Mouse (Mus musculus): ENCODE measurements around the gene Tpmt. TPM values are rescaled to one million over a fixed set of nuclear protein-coding genes. Genes with fewer than 3 reads are reported as not detected.
A peak's percentile ranks its signal among the peaks of the same experiment; 100 is the strongest.

Gene Tpmt
- polyA plus RNA-seq (2015; fragmentation: Nextera tagmentation; extraction: Ambion mirVana), result 20.2 and 23.7 TPM in 2 replicates

DNA sequence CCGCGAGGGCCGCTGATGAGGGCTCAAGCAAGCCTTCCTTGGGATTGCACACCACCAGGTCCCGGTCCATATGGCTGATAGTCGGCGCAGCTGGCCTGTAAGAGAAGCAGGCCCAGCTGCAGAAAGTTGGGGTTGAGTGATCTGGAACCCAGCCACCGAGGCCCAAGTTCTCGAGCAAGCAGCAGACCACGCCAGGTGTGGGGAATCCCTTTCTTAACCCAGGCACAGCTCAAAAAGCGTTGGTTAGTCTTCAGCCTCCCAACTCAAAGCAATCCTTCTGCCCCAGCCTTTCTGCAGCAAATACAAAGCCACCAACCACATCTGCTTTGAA lies at the start of gene Tpmt:
Gene Tpmt (minus strand): TSS at position 121 of the 331 bp plus-strand sequence.
- peaks cover 12% of the 10 kb centered on the region for H3K4me1 ChIP-seq
- ATAC-seq (ENCODE audit: insufficient number of reproducible peaks, insufficient read depth, low FRiP score, low TSS enrichment, low read depth), result no peak
- WGBS, result 13% methylated on average over 10 of the region's 10 CpGs

DNA sequence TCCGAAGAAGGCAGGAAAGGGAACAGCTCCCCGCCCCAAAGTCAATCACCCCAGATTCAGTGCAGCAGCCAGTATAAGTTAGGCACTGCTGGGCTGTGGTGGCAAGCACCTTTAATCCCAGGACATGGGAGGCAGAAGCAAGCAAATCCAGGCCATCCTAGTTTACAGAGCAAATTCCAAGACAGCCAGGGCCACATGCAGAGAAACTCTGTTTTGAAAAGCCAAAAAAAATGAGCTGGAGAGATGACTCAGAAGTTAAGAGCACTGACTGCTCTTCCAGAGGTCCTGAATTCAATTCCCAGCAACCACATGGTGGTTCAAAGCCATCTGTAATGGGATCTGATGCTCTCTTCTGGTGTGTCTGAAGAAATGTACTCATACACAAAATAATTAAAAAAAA lies 49.3 kb upstream of the Tpmt start:
- ATAC-seq (ENCODE audit: insufficient number of reproducible peaks, insufficient read depth, low FRiP score, low TSS enrichment, low read depth), result no peak
- Histone ChIP-seq H3K9me3 (no peaks in the 10 kb centered on the region), H3K4me2 (no peak overlapping the region), H3K4me1 (no peaks in the 10 kb centered on the region), H3K27ac (no peak overlapping the region), H3K27me3 (no peaks in the 10 kb centered on the region), H3K36me3 (peaks cover 77% of the 10 kb centered on the region), H3K9ac (no peak overlapping the region), H3K4me3 (no peak overlapping the region)
- 93% methylated on average over 2 of the region's 2 CpGs for WGBS

More for the DNA sequence above, at the start of gene Tpmt:
- peak within 1 kb of the TSS; percentile 41 for H3K27ac ChIP-seq
- H3K9ac ChIP-seq, result peak within 1 kb of the TSS; percentile 84
- peaks cover 13% of the 10 kb centered on the region for H3K36me3 ChIP-seq
- peak within 1 kb of the TSS; percentile 100 for H3K4me2 ChIP-seq
- H3K4me3 ChIP-seq, result peak within 1 kb of the TSS; percentile 83
- H3K9me3 ChIP-seq, result no peaks in the 10 kb centered on the region
- H3K27me3 ChIP-seq, result no peaks in the 10 kb centered on the region

DNA sequence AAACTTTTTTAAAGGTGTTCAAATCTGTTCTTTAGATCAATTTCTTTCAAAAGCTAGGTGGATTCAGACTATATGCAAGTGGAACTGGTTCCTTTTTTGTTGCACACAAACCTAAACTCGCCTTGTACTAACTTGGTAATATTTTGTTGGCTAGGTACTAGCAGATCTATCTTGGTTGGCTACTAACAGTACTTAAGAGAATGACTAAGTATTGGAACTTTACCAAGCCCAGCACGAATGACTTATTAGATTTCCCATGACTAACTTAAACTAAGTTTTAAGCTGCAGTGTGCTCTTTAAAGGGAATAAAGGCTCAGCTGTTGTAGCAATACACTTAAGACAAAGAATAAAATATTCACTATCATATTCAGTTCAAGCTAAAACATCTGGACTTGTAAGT lies 44.7 kb upstream of the Tpmt start:
- ATAC-seq (ENCODE audit: insufficient number of reproducible peaks, insufficient read depth, low FRiP score, low TSS enrichment, low read depth), result no peak
- no peak overlapping the region for H3K27ac ChIP-seq
- H3K9me3 ChIP-seq, result no peaks in the 10 kb centered on the region
- peaks cover 70% of the 10 kb centered on the region for H3K36me3 ChIP-seq
- H3K9ac ChIP-seq, result no peak overlapping the region
- H3K27me3 ChIP-seq, result no peaks in the 10 kb centered on the region
- H3K4me3 ChIP-seq, result no peak overlapping the region
- whole genome bisulfite sequencing, result 86% methylated on average over 2 of the region's 2 CpGs
- H3K4me2 ChIP-seq, result no peak overlapping the region
- H3K4me1 ChIP-seq, result no peaks in the 10 kb centered on the region

DNA sequence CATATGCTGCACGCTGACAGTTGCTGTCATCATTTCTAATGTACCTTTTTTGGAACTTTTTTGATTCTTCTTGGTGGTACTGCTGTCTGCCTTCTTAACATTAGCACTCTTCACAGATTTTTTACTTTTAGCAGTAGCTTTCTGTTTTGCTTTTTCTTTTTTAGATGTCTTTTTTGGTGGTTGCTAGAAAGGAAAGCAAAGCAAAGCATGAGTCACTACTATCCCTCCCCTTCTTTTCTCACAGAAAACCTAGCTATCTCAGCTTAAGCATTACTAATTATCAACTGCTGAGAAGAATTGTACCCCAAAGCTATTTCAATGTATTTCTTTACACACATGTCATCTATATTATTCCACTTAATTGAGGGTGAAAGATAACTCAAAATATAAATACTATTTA lies 43.9 kb upstream of the Tpmt start:
- ATAC-seq (ENCODE audit: insufficient number of reproducible peaks, insufficient read depth, low FRiP score, low TSS enrichment, low read depth), result no peak
- Histone ChIP-seq H3K9me3 (no peaks in the 10 kb centered on the region), H3K4me2 (no peak overlapping the region), H3K4me3 (no peak overlapping the region), H3K4me1 (no peaks in the 10 kb centered on the region), H3K27me3 (no peaks in the 10 kb centered on the region), H3K27ac (no peak overlapping the region), H3K36me3 (peaks cover 65% of the 10 kb centered on the region), H3K9ac (no peak overlapping the region)
- WGBS, result 88% methylated on average over 1 of the region's 1 CpGs

DNA sequence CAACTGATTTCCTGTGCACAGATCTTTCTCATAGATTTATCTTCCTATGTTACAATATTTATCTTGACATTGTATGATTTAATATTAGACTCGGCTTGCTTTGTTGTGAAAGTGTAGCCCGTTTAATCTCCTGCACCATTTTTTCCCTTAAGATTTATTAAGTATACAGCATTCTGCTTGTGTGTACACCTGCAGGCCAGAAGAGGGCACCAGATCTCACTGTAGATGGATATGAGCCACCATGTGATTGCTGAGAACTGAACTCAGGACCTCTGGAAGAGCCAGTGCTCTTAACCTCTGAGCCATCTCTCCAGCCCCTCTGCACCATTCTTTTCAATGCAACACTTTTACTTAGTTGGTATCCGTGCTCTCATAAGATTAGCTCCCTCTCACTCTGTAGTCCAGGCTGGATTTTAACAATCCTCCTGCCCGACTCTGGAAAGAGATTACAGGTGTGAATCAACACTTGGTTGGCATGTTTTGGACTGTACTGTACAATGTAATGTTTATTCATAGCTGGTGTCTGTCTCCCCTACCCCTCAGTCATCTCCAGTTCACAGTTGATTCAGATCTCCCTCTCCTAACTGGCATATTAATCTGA lies 36.5 kb upstream of the Tpmt start:
- WGBS, result 89% methylated on average over 4 of the region's 4 CpGs
- H3K4me3 ChIP-seq, result no peak overlapping the region
- no peaks in the 10 kb centered on the region for H3K27me3 ChIP-seq
- H3K4me1 ChIP-seq, result no peaks in the 10 kb centered on the region
- no peak overlapping the region for H3K4me2 ChIP-seq
- no peak for ATAC-seq (ENCODE audit: insufficient number of reproducible peaks, insufficient read depth, low FRiP score, low TSS enrichment, low read depth)
- H3K9me3 ChIP-seq, result peaks cover 3% of the 10 kb centered on the region; the same call in 1 of the 2 replicates
- no peak overlapping the region for H3K27ac ChIP-seq
- H3K9ac ChIP-seq, result no peak overlapping the region
- peaks cover 62% of the 10 kb centered on the region for H3K36me3 ChIP-seq

DNA sequence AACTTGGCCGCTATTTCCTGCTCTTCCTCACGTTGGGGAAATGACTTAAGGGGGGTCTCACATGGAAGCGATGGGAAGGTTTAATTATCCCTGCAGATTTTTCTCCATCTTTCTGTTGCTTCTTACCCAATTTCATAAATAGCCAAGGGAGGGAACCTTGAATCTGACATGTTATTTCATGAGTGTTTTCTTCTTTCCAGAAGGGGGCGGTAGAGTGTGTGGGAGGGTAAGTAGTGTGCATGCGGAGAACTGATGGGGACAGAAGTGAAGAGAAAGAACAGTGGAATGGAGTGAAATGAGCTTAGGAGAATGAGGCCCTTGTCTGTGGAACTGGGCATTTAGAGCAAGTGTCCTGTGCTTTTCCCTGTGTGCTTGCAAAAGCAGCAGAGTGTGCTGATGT lies 34.3 kb upstream of the Tpmt start:
- 67% methylated on average over 5 of the region's 5 CpGs for WGBS
- Histone ChIP-seq H3K36me3 (peaks cover 65% of the 10 kb centered on the region), H3K4me3 (no peak overlapping the region), H3K27me3 (no peaks in the 10 kb centered on the region), H3K27ac (no peak overlapping the region), H3K4me2 (no peak overlapping the region), H3K9me3 (peaks cover 3% of the 10 kb centered on the region; the same call in 1 of the 2 replicates), H3K9ac (no peak overlapping the region), H3K4me1 (no peaks in the 10 kb centered on the region)
- ATAC-seq (ENCODE audit: insufficient number of reproducible peaks, insufficient read depth, low FRiP score, low TSS enrichment, low read depth), result no peak

- no peak for ATAC-seq (ENCODE audit: insufficient number of reproducible peaks, insufficient read depth, low FRiP score, low TSS enrichment, low read depth)
- peaks cover 60% of the 10 kb centered on the region for H3K36me3 ChIP-seq
- no peak overlapping the region for H3K4me3 ChIP-seq
- no peaks in the 10 kb centered on the region for H3K27me3 ChIP-seq
- no peak overlapping the region for H3K9ac ChIP-seq
- no peaks in the 10 kb centered on the region for H3K4me1 ChIP-seq
- H3K27ac ChIP-seq, result no peak overlapping the region
- no peak overlapping the region for H3K4me2 ChIP-seq
- H3K9me3 ChIP-seq, result peaks cover 3% of the 10 kb centered on the region; the same call in 1 of the 2 replicates
Measured at GRCm38 (mm10) chr13:47077367-47077766, 32.8 kb upstream of the Tpmt start.

DNA sequence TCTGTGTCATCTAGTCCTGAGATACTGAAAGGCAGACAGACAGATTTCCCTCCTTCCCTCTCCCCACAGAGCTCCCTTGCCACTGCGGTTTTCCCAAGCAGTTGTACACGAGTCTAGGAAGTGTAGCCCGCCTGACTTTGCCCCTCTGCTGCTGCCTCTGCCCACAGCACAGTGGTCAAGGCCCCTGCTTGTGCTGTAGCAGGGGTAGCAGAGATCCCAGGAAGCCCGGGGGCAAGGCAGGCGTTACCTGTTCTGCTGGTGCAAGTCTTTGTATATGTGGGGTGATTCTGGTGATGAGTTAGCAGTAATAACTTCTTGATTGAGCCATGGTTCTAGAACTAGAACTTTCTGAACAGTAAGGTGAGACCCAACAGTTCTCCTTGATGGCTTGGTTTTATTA lies 31.6 kb upstream of the Tpmt start:
- Histone ChIP-seq H3K9ac (no peak overlapping the region), H3K9me3 (peaks cover 3% of the 10 kb centered on the region; the same call in 1 of the 2 replicates), H3K4me3 (no peak overlapping the region), H3K4me1 (no peaks in the 10 kb centered on the region), H3K4me2 (no peak overlapping the region), H3K36me3 (peaks cover 54% of the 10 kb centered on the region), H3K27me3 (no peaks in the 10 kb centered on the region), H3K27ac (no peak overlapping the region)
- no peak for ATAC-seq (ENCODE audit: insufficient number of reproducible peaks, insufficient read depth, low FRiP score, low TSS enrichment, low read depth)
- WGBS, result 81% methylated on average over 5 of the region's 5 CpGs

GRCm38 (mm10) chr13:47072484-47072883 lies 27.9 kb upstream of the Tpmt start:
- 86% methylated on average over 5 of the region's 5 CpGs for WGBS
- peaks cover 36% of the 10 kb centered on the region for H3K36me3 ChIP-seq
- no peaks in the 10 kb centered on the region for H3K27me3 ChIP-seq
- H3K9ac ChIP-seq, result no peak overlapping the region
- H3K9me3 ChIP-seq, result no peaks in the 10 kb centered on the region
- no peak overlapping the region for H3K4me3 ChIP-seq
- H3K4me1 ChIP-seq, result no peaks in the 10 kb centered on the region
- no peak overlapping the region for H3K27ac ChIP-seq
- no peak for ATAC-seq (ENCODE audit: insufficient number of reproducible peaks, insufficient read depth, low FRiP score, low TSS enrichment, low read depth)
- no peak overlapping the region for H3K4me2 ChIP-seq

DNA sequence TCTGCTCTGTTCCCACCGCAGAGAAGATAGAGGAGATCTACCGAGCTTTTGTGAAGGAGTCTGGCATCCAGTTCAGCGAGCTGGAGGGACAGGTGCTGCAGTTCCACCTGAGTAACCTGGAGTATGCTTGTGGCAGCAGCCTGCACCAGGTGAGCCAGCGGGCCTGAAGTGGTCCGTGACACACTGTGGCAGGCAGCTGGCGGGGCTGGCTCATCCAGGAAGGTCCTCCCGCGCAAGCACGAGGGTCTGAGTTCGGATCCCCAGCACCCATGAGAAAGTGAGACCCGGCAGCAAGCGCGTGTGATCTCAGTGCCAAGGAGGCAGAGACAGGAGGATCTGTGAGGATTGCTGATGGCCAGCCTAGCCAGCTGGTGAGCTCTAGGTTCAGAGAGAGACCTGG lies 27.3 kb upstream of the Tpmt start:
- Histone ChIP-seq H3K36me3 (peaks cover 36% of the 10 kb centered on the region), H3K4me1 (no peaks in the 10 kb centered on the region), H3K27me3 (no peaks in the 10 kb centered on the region), H3K4me3 (no peak overlapping the region), H3K4me2 (no peak overlapping the region), H3K9me3 (no peaks in the 10 kb centered on the region), H3K27ac (no peak overlapping the region), H3K9ac (no peak overlapping the region)
- 95% methylated on average over 13 of the region's 13 CpGs for WGBS
- no peak for ATAC-seq (ENCODE audit: insufficient number of reproducible peaks, insufficient read depth, low FRiP score, low TSS enrichment, low read depth)

DNA sequence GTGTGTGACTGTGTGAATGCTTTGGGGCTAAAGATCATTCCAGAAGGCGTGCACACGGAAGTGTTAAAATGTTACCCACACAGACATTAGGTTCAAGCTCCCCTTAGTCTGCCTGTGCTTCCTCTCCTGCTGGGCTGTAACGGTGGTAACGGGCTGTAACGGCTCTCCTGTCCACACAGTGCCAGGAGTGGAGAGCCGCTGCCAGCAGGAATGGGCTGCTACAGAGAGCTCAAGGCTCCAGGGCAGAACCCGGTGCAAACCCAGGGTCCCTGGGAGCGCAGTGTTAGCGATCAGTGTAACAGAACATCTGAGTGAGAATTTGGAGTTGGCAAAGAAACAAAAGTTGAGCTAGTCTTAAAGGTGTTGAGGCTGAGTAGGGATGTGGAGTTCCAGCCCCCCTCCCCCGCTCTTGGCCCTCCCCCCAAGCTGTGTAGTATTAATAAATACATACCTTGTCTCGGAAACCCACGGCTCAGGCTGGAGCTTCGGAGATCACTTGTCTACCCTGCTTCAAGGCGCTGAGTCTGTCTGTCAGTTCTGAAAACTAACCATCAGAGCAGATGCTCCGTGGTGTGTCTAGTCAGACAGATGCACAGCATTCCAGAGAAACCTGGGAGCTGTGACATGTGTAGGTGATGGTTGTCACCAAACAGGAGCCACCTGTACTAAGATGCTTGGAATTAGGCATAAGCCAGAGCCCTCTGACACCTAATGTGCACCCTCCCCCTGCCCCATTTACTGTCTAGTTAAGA lies 26.0 kb upstream of the Tpmt start:
- Histone ChIP-seq H3K36me3 (peaks cover 34% of the 10 kb centered on the region), H3K4me1 (peaks cover 3% of the 10 kb centered on the region; the same call in 1 of the 2 replicates), H3K4me2 (no peak overlapping the region), H3K27ac (no peak overlapping the region), H3K4me3 (no peak overlapping the region), H3K9me3 (no peaks in the 10 kb centered on the region), H3K9ac (no peak overlapping the region), H3K27me3 (no peaks in the 10 kb centered on the region)
- 82% methylated on average over 15 of the region's 15 CpGs for WGBS
- ATAC-seq (ENCODE audit: insufficient number of reproducible peaks, insufficient read depth, low FRiP score, low TSS enrichment, low read depth), result no peak

DNA sequence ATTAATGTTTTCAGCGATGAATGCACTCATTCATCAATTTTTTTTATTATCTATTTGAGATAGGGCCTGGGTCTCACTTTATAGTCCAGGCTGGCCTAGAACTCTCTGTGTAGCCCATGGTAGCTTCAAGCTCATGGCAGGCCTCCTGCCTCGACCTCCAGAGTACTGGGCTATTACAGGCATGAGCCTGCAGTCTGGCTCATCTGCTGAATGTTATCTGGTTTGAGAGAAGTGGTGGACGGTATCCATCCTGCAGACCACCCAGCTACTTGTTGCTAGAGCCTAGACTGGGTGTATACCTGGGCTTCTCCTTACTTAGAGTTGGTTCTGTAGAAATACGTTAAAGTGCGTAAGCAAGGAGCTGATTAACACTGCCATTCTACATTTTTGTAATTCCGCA lies 22.5 kb upstream of the Tpmt start:
- H3K9ac ChIP-seq, result no peak overlapping the region
- no peaks in the 10 kb centered on the region for H3K9me3 ChIP-seq
- no peak overlapping the region for H3K4me3 ChIP-seq
- no peak overlapping the region for H3K4me2 ChIP-seq
- H3K27ac ChIP-seq, result no peak overlapping the region
- H3K36me3 ChIP-seq, result peaks cover 28% of the 10 kb centered on the region
- no peaks in the 10 kb centered on the region for H3K27me3 ChIP-seq
- ATAC-seq (ENCODE audit: insufficient number of reproducible peaks, insufficient read depth, low FRiP score, low TSS enrichment, low read depth), result no peak
- WGBS, result 87% methylated on average over 6 of the region's 6 CpGs
- H3K4me1 ChIP-seq, result peaks cover 3% of the 10 kb centered on the region; the same call in 1 of the 2 replicates
